ENCODE assay signal across 19 mouse cellular contexts in genomic region chr3:51731949-51732636, GRCm38 (mm10).
DNase-seq lines count a peak whose midpoint lies in the region; ATAC-seq and TF ChIP-seq lines count a peak whose summit lies in the region.
"Had no signal": no experiment of that assay in that cellular context is flagged by ENCODE, and none has a peak within 500 bp of the region (broad histone marks: within the 10 kb centered on the region; RNA-seq: fewer than 3 reads in every experiment).

No protein-coding gene starts in this region.

- TF ChIP-seq CTCF in layer of hippocampus, adult 2 months (conservative IDR thresholded peaks at IDR 0.05) = no peak

- H3K4me1 ChIP-seq in forebrain, embryonic 12.5 days = peaks cover 29% of the 10 kb centered on the region
- H3K4me1 ChIP-seq in forebrain, embryonic 14.5 days (ENCODE audit: control insufficient read depth, insufficient read depth, low read length) = peaks cover 8% of the 10 kb centered on the region; the same call in 1 of the 2 replicates
- H3K4me1 ChIP-seq in hindbrain, embryonic 14.5 days (replicated peaks; ENCODE audit: control insufficient read depth, insufficient read depth, low read length) = peaks cover 24% of the 10 kb centered on the region
- peaks cover 27% of the 10 kb centered on the region for H3K4me1 ChIP-seq in midbrain, embryonic 16.5 days (ENCODE audit: control insufficient read depth, insufficient read depth, low read length)

- H3K9ac ChIP-seq in forebrain, embryonic 12.5 days = no peak overlapping the region
- no peak overlapping the region for H3K9ac ChIP-seq in forebrain, embryonic 14.5 days (ENCODE audit: low read length)
- H3K9ac ChIP-seq in hindbrain, embryonic 14.5 days = no peak overlapping the region; the same call in 1 of the 2 replicates
- no peak overlapping the region for H3K9ac ChIP-seq in midbrain, embryonic 16.5 days (ENCODE audit: low read depth, low read length)
- H3K9ac ChIP-seq: limb, embryonic 12.5 days; liver, embryonic 14.5 days had no signal

- DNase-seq in forebrain, embryonic 14.5 days (ENCODE audit: low spot score) = no peak
- peak; percentile 38 for DNase-seq in ZHBTc4 (ENCODE audit: low read depth, low spot score)
- DNase-seq in hindbrain, embryonic 14.5 days (ENCODE audit: low spot score) = no peak
- DNase-seq in spleen, postnatal 10 days (ENCODE audit: low spot score in 2 of 2) = no peak
- no peak for DNase-seq in layer of hippocampus, adult 2 months (ENCODE audit: low spot score in 2 of 2)
- DNase-seq: adrenal gland, postnatal 14 days; cerebellum, postnatal 10 days; heart, postnatal 4 days; layer of hippocampus, adult 9-11 months; lung, postnatal 14 days; right cerebral cortex, postnatal 25 days had no signal

- H3K9me3 ChIP-seq in forebrain, embryonic 12.5 days = no peaks in the 10 kb centered on the region
- H3K9me3 ChIP-seq in forebrain, embryonic 14.5 days (replicated peaks; ENCODE audit: control insufficient read depth, low read length) = no peaks in the 10 kb centered on the region
- H3K9me3 ChIP-seq in hindbrain, embryonic 14.5 days (ENCODE audit: control insufficient read depth, low read length) = no peaks in the 10 kb centered on the region
- no peaks in the 10 kb centered on the region for H3K9me3 ChIP-seq in midbrain, embryonic 16.5 days (replicated peaks; ENCODE audit: control insufficient read depth, low read length, poor library complexity, severe bottlenecking)
- H3K9me3 ChIP-seq: limb, embryonic 12.5 days had no signal

- H3K27ac ChIP-seq in forebrain, embryonic 12.5 days = no peak overlapping the region
- no peak overlapping the region for H3K27ac ChIP-seq in forebrain, embryonic 14.5 days (ENCODE audit: low read depth, low read length)
- peak overlapping the region; percentile 53 for H3K27ac ChIP-seq in hindbrain, embryonic 14.5 days
- peak overlapping the region; percentile 8; the same call in 1 of the 2 replicates for H3K27ac ChIP-seq in midbrain, embryonic 16.5 days (ENCODE audit: low read length)
- H3K27ac ChIP-seq in layer of hippocampus, adult 2 months = no peak overlapping the region
- H3K27ac ChIP-seq: kidney, postnatal 0 days; limb, embryonic 12.5 days; liver, embryonic 14.5 days; stomach, postnatal 0 days had no signal

- ATAC-seq in forebrain, embryonic 12.5 days (ENCODE audit: low FRiP score) = peak; percentile 15; the same call in 1 of the 2 replicates
- no peak for ATAC-seq in forebrain, embryonic 14.5 days
- ATAC-seq in hindbrain, embryonic 14.5 days (ENCODE audit: low FRiP score) = no peak
- ATAC-seq in midbrain, embryonic 16.5 days = no peak
- ATAC-seq: forebrain, embryonic 16.5 days; intestine, embryonic 16.5 days had no signal

- H3K27me3 ChIP-seq in forebrain, embryonic 12.5 days = no peaks in the 10 kb centered on the region
- no peaks in the 10 kb centered on the region for H3K27me3 ChIP-seq in forebrain, embryonic 14.5 days (replicated peaks; ENCODE audit: control insufficient read depth, insufficient read depth, low read length)
- no peaks in the 10 kb centered on the region for H3K27me3 ChIP-seq in hindbrain, embryonic 14.5 days (ENCODE audit: control insufficient read depth, insufficient read depth, low read length)
- H3K27me3 ChIP-seq in midbrain, embryonic 16.5 days (ENCODE audit: control insufficient read depth, insufficient read depth, low read depth, low read length) = no peaks in the 10 kb centered on the region

- H3K4me3 ChIP-seq in forebrain, embryonic 12.5 days (replicated peaks) = no peak overlapping the region
- no peak overlapping the region for H3K4me3 ChIP-seq in forebrain, embryonic 14.5 days (ENCODE audit: low read depth, low read length)
- no peak overlapping the region for H3K4me3 ChIP-seq in hindbrain, embryonic 14.5 days (replicated peaks; ENCODE audit: low read length)
- H3K4me3 ChIP-seq in midbrain, embryonic 16.5 days (ENCODE audit: low read depth, low read length) = no peak overlapping the region
- H3K4me3 ChIP-seq in layer of hippocampus, adult 2 months = no peak overlapping the region
- H3K4me3 ChIP-seq: limb, embryonic 12.5 days had no signal

- WGBS in forebrain, embryonic 12.5 days = 85% methylated on average over 16 of the region's 16 CpGs
- 82% methylated on average over 16 of the region's 16 CpGs for WGBS in forebrain, embryonic 14.5 days
- 42% methylated on average over 16 of the region's 16 CpGs for WGBS in hindbrain, embryonic 14.5 days
- 47% methylated on average over 16 of the region's 16 CpGs for WGBS in midbrain, embryonic 16.5 days

- no peak overlapping the region for H3K4me2 ChIP-seq in forebrain, embryonic 12.5 days
- no peak overlapping the region for H3K4me2 ChIP-seq in forebrain, embryonic 14.5 days (ENCODE audit: low read length)
- H3K4me2 ChIP-seq in hindbrain, embryonic 14.5 days (replicated peaks) = no peak overlapping the region
- H3K4me2 ChIP-seq in midbrain, embryonic 16.5 days (ENCODE audit: low read length) = no peak overlapping the region
- H3K4me2 ChIP-seq: limb, embryonic 12.5 days had no signal

- H3K36me3 ChIP-seq in forebrain, embryonic 12.5 days (replicated peaks) = no peaks in the 10 kb centered on the region
- H3K36me3 ChIP-seq in forebrain, embryonic 14.5 days (ENCODE audit: control insufficient read depth, insufficient read depth, low read length) = no peaks in the 10 kb centered on the region
- no peaks in the 10 kb centered on the region for H3K36me3 ChIP-seq in hindbrain, embryonic 14.5 days (replicated peaks; ENCODE audit: control insufficient read depth, insufficient read depth)
- H3K36me3 ChIP-seq in midbrain, embryonic 16.5 days (ENCODE audit: control insufficient read depth, insufficient read depth, low read length) = no peaks in the 10 kb centered on the region
- H3K36me3 ChIP-seq: limb, embryonic 12.5 days had no signal

Comparison
In these comparisons a context has a peak if more than half of its experiments do, and no peak if none do; other contexts are left out.
1. H3K27ac ChIP-seq: peak in hindbrain, embryonic 14.5 days (single experiment) and midbrain, embryonic 16.5 days (single experiment); none in forebrain, embryonic 12.5 days (single experiment), forebrain, embryonic 14.5 days (single experiment) and layer of hippocampus, adult 2 months (single experiment).